Comparison of ENCODE assay signal across 9 mouse cellular contexts in genomic region chr13:81103794-81104193, GRCm38 (mm10).
A peak's percentile ranks its signal among the peaks of the same experiment; 100 is the strongest.
DNase-seq lines count a peak whose midpoint lies in the region; ATAC-seq lines count a peak whose summit lies in the region.
"Had no signal": no experiment of that assay in that cellular context is flagged by ENCODE, and none has a peak within 500 bp of the region (broad histone marks: within the 10 kb centered on the region; RNA-seq: fewer than 3 reads in every experiment).

No protein-coding gene starts in this region.

- H3K4me1 ChIP-seq in heart, embryonic 12.5 days (replicated peaks), result peaks cover 27% of the 10 kb centered on the region
- H3K4me1 ChIP-seq in stomach, embryonic 16.5 days (ENCODE audit: control insufficient read depth, insufficient read depth, low read length), result peaks cover 17% of the 10 kb centered on the region

- H3K9ac ChIP-seq in heart, embryonic 12.5 days, result no peak overlapping the region
- no peak overlapping the region for H3K9ac ChIP-seq in stomach, embryonic 16.5 days (ENCODE audit: low read length)

- no peaks in the 10 kb centered on the region for H3K27me3 ChIP-seq in heart, embryonic 12.5 days (replicated peaks)
- H3K27me3 ChIP-seq in stomach, embryonic 16.5 days (ENCODE audit: control insufficient read depth, insufficient read depth, low read length), result no peaks in the 10 kb centered on the region

- peak overlapping the region; percentile 65 for H3K27ac ChIP-seq in heart, embryonic 12.5 days (ENCODE audit: poor library complexity, severe bottlenecking)
- no peak overlapping the region for H3K27ac ChIP-seq in stomach, embryonic 16.5 days (ENCODE audit: low read length)
- H3K27ac ChIP-seq: macrophage had no signal

- H3K4me2 ChIP-seq in heart, embryonic 12.5 days, result no peak overlapping the region
- no peak overlapping the region for H3K4me2 ChIP-seq in stomach, embryonic 16.5 days (ENCODE audit: low read depth, low read length)

- H3K4me3 ChIP-seq in heart, embryonic 12.5 days, result no peak overlapping the region
- no peak overlapping the region for H3K4me3 ChIP-seq in stomach, embryonic 16.5 days (replicated peaks; ENCODE audit: low read length)

- H3K9me3 ChIP-seq in heart, embryonic 12.5 days (replicated peaks), result no peaks in the 10 kb centered on the region
- no peaks in the 10 kb centered on the region for H3K9me3 ChIP-seq in stomach, embryonic 16.5 days (replicated peaks; ENCODE audit: control insufficient read depth, low read length)

- DNase-seq in embryo, embryonic 11 days, result peak; percentile 24
- DNase-seq in embryo, embryonic 10.5 days (ENCODE audit: low spot score), result no peak
- DNase-seq in adrenal gland, adult 18-20 months (ENCODE audit: low spot score in 2 of 2), result peak; percentile 20 to 47
- peak; percentile 64 to 78 for DNase-seq in kidney, postnatal 4 days
- no peak for DNase-seq in frontal cortex, postnatal 14 days (ENCODE audit: low spot score in 2 of 2)
- DNase-seq in embryo, embryonic 9.5 days (ENCODE audit: extremely low spot score), result no peak

- no peaks in the 10 kb centered on the region for H3K36me3 ChIP-seq in heart, embryonic 12.5 days
- no peaks in the 10 kb centered on the region for H3K36me3 ChIP-seq in stomach, embryonic 16.5 days (ENCODE audit: control insufficient read depth, insufficient read depth, low read length)

- 22% methylated on average over 4 of the region's 4 CpGs for WGBS in heart, embryonic 12.5 days
- 41% methylated on average over 4 of the region's 4 CpGs for WGBS in stomach, embryonic 16.5 days

- ATAC-seq in heart, embryonic 12.5 days (ENCODE audit: insufficient number of reproducible peaks, low FRiP score), result peak; percentile 69; the same call in 1 of the 2 replicates
- ATAC-seq in stomach, embryonic 16.5 days (ENCODE audit: insufficient read depth, low FRiP score), result peak; percentile 52; the same call in 1 of the 2 replicates

Comparison
In these comparisons a context has a peak if more than half of its experiments do, and no peak if none do; other contexts are left out.
1. DNase-seq: peak in embryo, embryonic 11 days (single experiment), adrenal gland, adult 18-20 months (2 of 2) and kidney, postnatal 4 days (2 of 2); none in embryo, embryonic 10.5 days (single experiment), frontal cortex, postnatal 14 days (0 of 2) and embryo, embryonic 9.5 days (single experiment).